Mouse (Mus musculus) forebrain, embryonic 16.5 days (tissue): ENCODE data around the gene B3gat3. TPM values are rescaled to one million over a fixed set of nuclear protein-coding genes. Genes with fewer than 3 reads are reported as not detected.

ENCODE experiments used
- ATAC-seq: fragments of 200-750 bp; cut with Nextera tagmentation; 2 replicates; pipeline ENCODE4 v1.8.0; 2017; ENCODE audit warnings: mild to moderate bottlenecking, moderate library complexity
- H3K27ac ChIP-seq: fragments of 300-500 bp; sonication (generic); 2 replicates; pipeline ENCODE4 v1.5.1; 2014; ENCODE audit warnings: low read length, control low read depth
- H3K27me3 ChIP-seq: fragments of 300-500 bp; sonication (generic); replicated peaks from 2 replicates; pipeline ENCODE4 v1.6.1; 2014; ENCODE audit warnings: low read length; ENCODE audit not compliant: control insufficient read depth, insufficient read depth
- H3K36me3 ChIP-seq: fragments of 300-500 bp; sonication (generic); 2 replicates; pipeline ENCODE4 v1.6.1; 2014; ENCODE audit not compliant: control insufficient read depth, insufficient read depth
- H3K4me1 ChIP-seq: fragments of 300-500 bp; sonication (generic); replicated peaks from 2 replicates; pipeline ENCODE4 v1.6.1; 2014; ENCODE audit warnings: low read length; ENCODE audit not compliant: control insufficient read depth, insufficient read depth
- H3K4me2 ChIP-seq: fragments of 300-500 bp; sonication (generic); 2 replicates; pipeline ENCODE4 v1.6.1; 2014; ENCODE audit warnings: mild to moderate bottlenecking, low read length, control low read depth
- H3K4me3 ChIP-seq: fragments of 300-500 bp; sonication (generic); replicated peaks from 2 replicates; pipeline ENCODE4 v1.5.1; 2014; ENCODE audit warnings: mild to moderate bottlenecking, low read length, control low read depth
- H3K9ac ChIP-seq: fragments of 300-500 bp; sonication (generic); replicated peaks from 2 replicates; pipeline ENCODE4 v1.6.1; 2014; ENCODE audit warnings: low read depth, low read length, control low read depth
- H3K9me3 ChIP-seq: fragments of 300-500 bp; sonication (generic); 2 replicates; pipeline ENCODE4 v1.6.1; 2016; ENCODE audit warnings: low read length; ENCODE audit not compliant: control insufficient read depth
- WGBS: fragments of 180-500 bp; shearing (Covaris S2); extraction: QIAGEN DNeasy Blood & Tissue Kit; methylation state at CpG from one replicate; pipeline ENCODE4 v1.1.7; 2014; 5-methylcytosine and 5-hydroxymethylcytosine counted together
- polyA plus RNA-seq: library from polyadenylated mRNA; unstranded; fragments of >200 nt; fragmentation: Nextera tagmentation; extraction: Ambion mirVana; gene quantifications from 2 replicates; pipeline ENCODE4 v1.2.1, GENCODE M21; 2015

Gene B3gat3
- polyA plus RNA-seq, 1 experiment from 2014 or later: 75.9 TPM

DNA sequence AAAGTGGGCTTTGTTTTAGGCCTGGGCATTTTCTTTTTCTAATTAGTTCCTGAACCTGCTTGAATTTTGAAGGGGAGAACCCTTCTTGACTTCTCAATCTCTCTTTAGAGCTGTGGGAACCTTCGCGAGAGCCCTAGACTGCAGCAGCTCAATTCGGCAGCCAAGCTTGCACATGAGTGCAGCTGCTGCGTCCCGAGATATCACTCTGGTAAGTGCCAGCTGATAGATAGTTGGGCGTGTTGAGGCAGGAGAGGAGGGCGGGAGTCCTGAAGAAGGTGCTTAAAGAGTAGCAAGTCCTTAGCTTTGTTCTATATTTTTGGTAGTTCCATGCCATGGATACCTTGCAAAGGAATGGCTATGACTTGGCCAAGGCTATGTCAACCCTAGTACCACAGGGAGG lies 26.8 kb downstream of the B3gat3 start:
- Histone ChIP-seq H3K4me1 (peaks cover 32% of the 10 kb centered on the region), H3K36me3 (peaks cover 47% of the 10 kb centered on the region), H3K27me3 (no peaks in the 10 kb centered on the region), H3K9me3 (no peaks in the 10 kb centered on the region), H3K4me2 (no peak overlapping the region), H3K4me3 (no peak overlapping the region), H3K27ac (no peak overlapping the region), H3K9ac (no peak overlapping the region)
- ATAC-seq: no peak
- WGBS: 96% methylated on average over 7 of the region's 7 CpGs

DNA sequence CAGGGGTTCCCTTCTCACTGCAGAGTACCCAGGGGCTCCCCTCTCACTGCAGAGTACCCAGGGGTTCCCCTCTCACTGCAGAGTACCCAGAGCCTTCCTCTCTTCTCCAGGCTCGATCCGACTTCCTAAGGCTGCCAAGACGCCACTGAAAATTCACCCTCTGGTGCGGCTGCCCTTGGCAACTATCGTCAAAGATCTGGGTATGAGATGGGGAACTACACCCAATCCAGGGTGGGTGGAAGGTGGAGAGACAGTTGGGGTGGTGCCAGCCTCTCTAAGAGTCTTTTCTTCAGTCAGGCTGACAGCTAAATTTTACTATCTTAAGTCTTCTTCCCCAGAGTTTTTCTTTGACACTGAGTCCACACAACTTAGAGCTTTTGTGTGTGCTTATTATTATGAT lies 30.0 kb downstream of the B3gat3 start:
- 89% methylated on average over 5 of the region's 5 CpGs for WGBS
- no peak overlapping the region for H3K4me3 ChIP-seq
- no peaks in the 10 kb centered on the region for H3K9me3 ChIP-seq
- H3K27me3 ChIP-seq: no peaks in the 10 kb centered on the region
- no peak overlapping the region for H3K27ac ChIP-seq
- H3K36me3 ChIP-seq: peaks cover 47% of the 10 kb centered on the region
- no peak overlapping the region for H3K9ac ChIP-seq
- ATAC-seq: no peak
- H3K4me1 ChIP-seq: peaks cover 32% of the 10 kb centered on the region
- no peak overlapping the region for H3K4me2 ChIP-seq

DNA sequence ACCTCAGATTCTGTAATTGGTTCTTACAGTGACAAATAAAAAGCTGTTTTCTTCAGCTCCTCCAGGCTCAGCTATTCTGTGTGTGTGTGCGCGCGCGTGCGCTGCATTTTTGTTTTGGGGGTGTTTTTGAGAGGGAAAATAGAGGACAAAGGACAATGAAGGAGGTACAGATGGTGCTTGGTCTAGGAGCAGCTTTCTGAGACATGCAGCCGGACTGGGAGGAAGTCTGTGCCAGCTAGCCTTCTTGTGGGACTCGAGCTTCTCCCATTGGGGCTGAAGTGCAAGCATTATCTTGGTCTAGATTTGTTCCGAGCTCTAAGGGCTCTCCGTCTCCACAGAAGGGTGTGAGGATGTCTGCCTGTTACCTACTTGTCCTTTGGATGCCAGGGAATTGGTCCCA lies 32.1 kb downstream of the B3gat3 start:
- H3K9me3 ChIP-seq: no peaks in the 10 kb centered on the region
- peaks cover 35% of the 10 kb centered on the region for H3K4me1 ChIP-seq
- peak; percentile 6 for ATAC-seq
- H3K9ac ChIP-seq: peak overlapping the region; percentile 55; the same call in 1 of the 2 replicates
- H3K27me3 ChIP-seq: no peaks in the 10 kb centered on the region
- WGBS: 35% methylated on average over 9 of the region's 9 CpGs
- H3K36me3 ChIP-seq: peaks cover 39% of the 10 kb centered on the region
- H3K4me3 ChIP-seq: no peak overlapping the region
- H3K27ac ChIP-seq: peak overlapping the region; percentile 93
- H3K4me2 ChIP-seq: peak overlapping the region; percentile 55

DNA sequence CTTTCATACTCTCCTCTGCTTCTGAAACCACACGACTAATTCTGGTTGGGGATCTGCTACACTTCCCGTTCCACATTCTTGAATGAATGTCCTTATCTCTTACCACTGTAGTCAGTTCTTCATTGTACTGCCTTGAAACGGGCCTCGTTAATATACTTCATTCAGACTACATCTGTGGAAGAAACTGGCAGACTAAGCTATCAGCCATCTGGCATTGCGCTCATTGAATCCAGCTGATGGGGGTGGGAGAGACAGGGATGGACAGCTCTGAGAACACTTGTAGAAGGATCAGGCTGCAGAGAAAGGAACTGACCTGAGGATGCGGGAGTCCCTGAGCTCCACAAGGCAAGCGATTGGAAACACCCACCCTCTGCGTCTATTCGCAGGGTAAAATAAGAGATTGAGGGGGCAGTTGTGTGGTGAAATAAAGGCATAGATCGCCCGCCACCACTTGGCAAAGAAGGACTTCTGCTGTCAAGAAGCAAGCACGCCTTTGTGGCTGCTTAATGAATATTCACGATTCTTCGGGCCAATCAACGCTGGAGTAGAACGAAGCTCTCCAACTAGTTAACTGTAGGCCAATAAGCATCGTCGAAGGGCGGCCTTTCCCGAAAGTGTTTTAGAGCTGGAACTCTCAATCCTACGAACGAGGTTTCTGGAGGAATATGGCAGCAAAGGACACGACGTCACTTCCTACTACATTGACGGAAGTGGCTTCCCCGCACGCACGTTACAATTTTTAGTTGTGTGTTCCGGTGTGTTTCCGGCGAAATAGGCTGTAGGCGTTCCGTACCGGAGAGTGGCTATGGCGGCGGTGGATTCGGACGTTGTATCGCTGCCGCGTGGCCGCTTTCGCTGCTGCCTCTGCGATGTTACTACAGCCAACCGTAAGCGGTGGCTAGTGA lies 33.2 kb downstream of the B3gat3 start, which contains the start of gene Tut1:
Gene Tut1 (plus strand): TSS at position 713 of the 905 bp plus-strand sequence.
- H3K27ac ChIP-seq: peak within 1 kb of the TSS; percentile 93
- peak within 1 kb of the TSS; percentile 73 for H3K9ac ChIP-seq
- peaks cover 28% of the 10 kb centered on the region for H3K36me3 ChIP-seq
- WGBS: under 1% methylated on average over 46 of the region's 46 CpGs
- H3K27me3 ChIP-seq: no peaks in the 10 kb centered on the region
- ATAC-seq: peak; percentile 96
- H3K4me3 ChIP-seq: peak within 1 kb of the TSS; percentile 79
- H3K4me1 ChIP-seq: peaks cover 35% of the 10 kb centered on the region
- H3K9me3 ChIP-seq: no peaks in the 10 kb centered on the region
- peak within 1 kb of the TSS; percentile 98 for H3K4me2 ChIP-seq

DNA sequence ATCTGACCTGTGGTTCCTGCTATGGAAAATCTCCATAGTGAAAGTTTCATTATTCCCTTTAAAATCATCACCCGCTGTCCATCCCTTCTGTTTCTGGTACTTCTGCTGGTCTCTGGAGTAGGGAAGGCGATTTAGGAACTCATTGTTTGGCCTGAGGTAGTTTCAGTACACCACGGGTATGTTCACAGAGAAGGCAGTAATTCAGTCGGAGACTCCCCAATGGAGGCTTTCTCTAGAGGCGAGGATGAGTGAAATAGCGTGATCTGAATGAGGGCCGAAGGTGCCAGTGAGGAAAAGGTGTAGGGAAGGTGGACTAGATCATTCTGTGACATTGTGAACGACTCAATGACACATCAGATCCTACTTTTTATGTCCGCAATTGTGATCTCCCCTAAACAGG lies 34.0 kb downstream of the B3gat3 start:
- H3K9me3 ChIP-seq: no peaks in the 10 kb centered on the region
- peaks cover 35% of the 10 kb centered on the region for H3K4me1 ChIP-seq
- no peak for ATAC-seq
- peaks cover 23% of the 10 kb centered on the region for H3K36me3 ChIP-seq
- peak overlapping the region; percentile 79 for H3K4me3 ChIP-seq
- WGBS: 3% methylated on average over 9 of the region's 9 CpGs
- H3K27ac ChIP-seq: peak overlapping the region; percentile 73
- no peaks in the 10 kb centered on the region for H3K27me3 ChIP-seq
- peak overlapping the region; percentile 73 for H3K9ac ChIP-seq
- peak overlapping the region; percentile 98 for H3K4me2 ChIP-seq

DNA sequence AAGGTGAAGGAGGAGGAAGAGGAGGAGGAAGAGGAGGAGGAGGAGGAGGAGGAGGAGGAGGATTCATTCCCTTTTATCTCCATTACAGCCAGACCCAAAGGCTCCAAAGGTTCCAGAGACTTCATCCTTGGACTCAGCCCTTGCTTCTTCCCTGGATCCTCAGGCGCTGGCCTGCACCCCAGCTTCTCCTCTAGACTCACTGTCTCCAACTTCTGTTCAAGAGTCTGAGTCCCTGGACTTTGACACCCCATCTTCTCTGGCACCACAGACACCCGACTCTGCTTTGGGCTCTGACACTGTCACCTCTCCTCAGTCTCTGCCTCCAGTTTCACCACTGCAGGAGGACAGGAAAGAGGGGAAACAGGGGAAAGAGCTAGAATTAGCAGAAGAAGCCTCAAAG lies 42.1 kb downstream of the B3gat3 start:
- Histone ChIP-seq H3K4me1 (peaks cover 10% of the 10 kb centered on the region), H3K9me3 (no peaks in the 10 kb centered on the region), H3K36me3 (peaks cover 45% of the 10 kb centered on the region), H3K4me2 (no peak overlapping the region), H3K27me3 (no peaks in the 10 kb centered on the region), H3K4me3 (no peak overlapping the region), H3K9ac (no peak overlapping the region), H3K27ac (no peak overlapping the region)
- WGBS: 90% methylated on average over 2 of the region's 2 CpGs
- ATAC-seq: no peak

DNA sequence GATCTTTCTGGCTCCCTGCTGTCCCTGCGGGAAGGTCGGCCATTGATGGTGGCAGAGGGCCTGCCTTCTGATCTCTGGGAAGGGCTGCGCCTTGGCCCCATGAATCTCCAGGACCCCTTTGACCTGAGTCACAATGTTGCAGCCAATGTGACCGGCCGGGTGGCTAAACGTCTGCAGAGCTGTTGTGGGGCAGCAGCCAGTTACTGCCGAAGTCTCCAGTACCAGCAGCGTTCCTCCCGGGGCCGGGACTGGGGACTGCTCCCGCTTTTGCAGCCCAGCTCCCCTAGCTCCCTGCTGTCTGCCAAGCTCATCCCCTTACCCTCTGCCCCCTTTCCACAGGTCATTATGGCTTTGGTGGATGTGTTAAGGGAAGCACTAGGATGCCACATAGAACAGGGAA lies 44.9 kb downstream of the B3gat3 start:
- Histone ChIP-seq H3K4me1 (peaks cover 19% of the 10 kb centered on the region), H3K9ac (no peak overlapping the region), H3K4me2 (no peak overlapping the region), H3K27ac (no peak overlapping the region), H3K4me3 (no peak overlapping the region), H3K27me3 (no peaks in the 10 kb centered on the region), H3K36me3 (peaks cover 40% of the 10 kb centered on the region), H3K9me3 (no peaks in the 10 kb centered on the region)
- no peak for ATAC-seq
- WGBS: 93% methylated on average over 11 of the region's 11 CpGs

DNA sequence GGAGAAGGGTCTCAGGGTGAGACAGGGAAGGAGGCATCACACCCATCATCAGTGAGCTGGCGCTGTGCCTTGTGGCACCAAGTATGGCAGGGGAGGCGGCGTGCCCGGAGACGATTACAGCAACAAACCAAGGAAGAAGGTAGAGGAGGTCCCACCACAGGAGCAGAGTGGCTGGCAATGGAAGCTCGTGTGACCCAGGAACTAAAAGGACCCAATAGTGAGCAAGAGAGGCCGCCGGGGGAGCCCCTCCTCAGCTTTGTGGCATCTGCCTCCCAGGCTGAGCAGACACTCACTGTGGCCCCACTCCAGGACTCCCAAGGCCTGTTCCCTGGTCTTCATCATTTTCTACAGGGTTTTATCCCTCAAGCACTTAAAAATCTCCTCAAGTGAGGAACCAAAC lies 45.6 kb downstream of the B3gat3 start:
- Histone ChIP-seq H3K4me2 (peak overlapping the region; percentile 59; the same call in 1 of the 2 replicates), H3K9me3 (no peaks in the 10 kb centered on the region), H3K36me3 (peaks cover 36% of the 10 kb centered on the region), H3K4me1 (peaks cover 19% of the 10 kb centered on the region), H3K27ac (no peak overlapping the region; the same call in 1 of the 2 replicates), H3K4me3 (no peak overlapping the region), H3K9ac (no peak overlapping the region), H3K27me3 (no peaks in the 10 kb centered on the region)
- ATAC-seq: no peak
- 82% methylated on average over 8 of the region's 8 CpGs for WGBS

DNA sequence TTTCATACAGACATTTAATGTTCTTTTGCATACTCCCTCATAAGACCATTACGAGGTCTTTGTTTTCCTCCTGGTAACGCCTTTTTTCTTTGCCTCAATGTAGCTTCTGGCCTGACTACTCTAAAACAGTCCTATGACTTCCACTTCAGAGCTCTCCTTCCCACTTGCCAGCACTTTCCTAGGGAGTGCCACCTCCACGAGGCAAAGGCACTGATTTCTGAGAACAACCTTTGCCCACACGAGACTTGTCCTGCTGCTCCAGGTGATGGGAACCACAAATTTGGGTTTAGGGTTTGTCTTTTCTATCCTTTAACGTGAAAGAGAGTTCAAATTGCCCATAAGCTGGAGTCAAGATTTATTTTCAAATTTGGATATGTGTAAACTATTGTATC lies 46.0 kb downstream of the B3gat3 start:
- Histone ChIP-seq H3K9me3 (no peaks in the 10 kb centered on the region), H3K4me1 (peaks cover 19% of the 10 kb centered on the region), H3K27me3 (no peaks in the 10 kb centered on the region), H3K36me3 (peaks cover 40% of the 10 kb centered on the region), H3K4me3 (peak overlapping the region; percentile 54), H3K27ac (peak overlapping the region; percentile 85), H3K9ac (peak overlapping the region; percentile 52), H3K4me2 (peak overlapping the region; percentile 59)
- ATAC-seq: no peak
- 43% methylated on average over 5 of the region's 5 CpGs for WGBS
